Mouse (Mus musculus) limb, embryonic 13.5 days (tissue): ENCODE measurements around the gene Vangl2. TPM values are rescaled to one million over a fixed set of nuclear protein-coding genes. Genes with fewer than 3 reads are reported as not detected.

Source experiments
- ATAC-seq: fragments of 200-750 bp; cut with Nextera tagmentation; 2 replicates; pipeline ENCODE4 v1.8.0; 2017; ENCODE audit warnings: low read depth, moderate number of reproducible peaks, moderate TSS enrichment; ENCODE audit not compliant: low FRiP score
- H3K27ac ChIP-seq: fragments of 300-500 bp; sonication (generic); 2 replicates; pipeline ENCODE4 v1.5.1; 2015; ENCODE audit warnings: inconsistent platforms, mild to moderate bottlenecking, moderate library complexity
- H3K27me3 ChIP-seq: fragments of 300-500 bp; sonication (generic); 2 replicates; pipeline ENCODE4 v1.6.1; 2015; ENCODE audit warnings: mild to moderate bottlenecking, inconsistent platforms
- H3K36me3 ChIP-seq: fragments of 300-500 bp; sonication (generic); 2 replicates; pipeline ENCODE4 v1.6.1; 2015; ENCODE audit warnings: inconsistent platforms, mild to moderate bottlenecking, moderate library complexity
- H3K4me1 ChIP-seq: fragments of 300-500 bp; sonication (generic); 2 replicates; pipeline ENCODE4 v1.6.1; 2015; ENCODE audit warnings: inconsistent platforms
- H3K4me2 ChIP-seq: fragments of 300-500 bp; sonication (generic); replicated peaks from 2 replicates; pipeline ENCODE4 v1.6.1; 2015; ENCODE audit warnings: inconsistent platforms, mild to moderate bottlenecking, moderate library complexity
- H3K4me3 ChIP-seq: fragments of 300-500 bp; sonication (generic); 2 replicates; pipeline ENCODE4 v1.5.1; 2015; ENCODE audit warnings: moderate library complexity, mild to moderate bottlenecking, inconsistent platforms
- H3K9ac ChIP-seq: fragments of 300-500 bp; sonication (generic); 2 replicates; pipeline ENCODE4 v1.6.1; 2015; ENCODE audit warnings: mild to moderate bottlenecking, inconsistent platforms
- H3K9me3 ChIP-seq: fragments of 300-500 bp; sonication (generic); 2 replicates; pipeline ENCODE4 v1.6.1; 2016; ENCODE audit warnings: inconsistent platforms
- WGBS: fragments of 180-500 bp; shearing (Covaris S2); methylation state at CpG from one replicate; pipeline ENCODE4 v1.1.7; 2015; 5-methylcytosine and 5-hydroxymethylcytosine counted together
- polyA plus RNA-seq: library from polyadenylated mRNA; unstranded; fragments of >200 nt; fragmentation: Nextera tagmentation; extraction: Ambion mirVana; gene quantifications from 2 replicates; pipeline ENCODE4 v1.2.1, GENCODE M21; 2015

Gene Vangl2
- polyA plus RNA-seq, 1 experiment from 2014 or later, result 20.7 TPM

GRCm38 (mm10) chr1:172026201-172026901, 1.9 kb downstream of the Vangl2 start:
- no peaks in the 10 kb centered on the region for H3K27me3 ChIP-seq
- no peaks in the 10 kb centered on the region for H3K9me3 ChIP-seq
- H3K4me2 ChIP-seq, result peak overlapping the region; percentile 67
- WGBS, result 2% methylated on average over 23 of the region's 23 CpGs
- peaks cover 17% of the 10 kb centered on the region; the same call in 1 of the 2 replicates for H3K36me3 ChIP-seq
- ATAC-seq, result peak; percentile 88
- H3K4me3 ChIP-seq, result peak overlapping the region; percentile 90
- H3K9ac ChIP-seq, result peak overlapping the region; percentile 95
- H3K27ac ChIP-seq, result peak overlapping the region; percentile 96
- peaks cover 52% of the 10 kb centered on the region for H3K4me1 ChIP-seq

DNA sequence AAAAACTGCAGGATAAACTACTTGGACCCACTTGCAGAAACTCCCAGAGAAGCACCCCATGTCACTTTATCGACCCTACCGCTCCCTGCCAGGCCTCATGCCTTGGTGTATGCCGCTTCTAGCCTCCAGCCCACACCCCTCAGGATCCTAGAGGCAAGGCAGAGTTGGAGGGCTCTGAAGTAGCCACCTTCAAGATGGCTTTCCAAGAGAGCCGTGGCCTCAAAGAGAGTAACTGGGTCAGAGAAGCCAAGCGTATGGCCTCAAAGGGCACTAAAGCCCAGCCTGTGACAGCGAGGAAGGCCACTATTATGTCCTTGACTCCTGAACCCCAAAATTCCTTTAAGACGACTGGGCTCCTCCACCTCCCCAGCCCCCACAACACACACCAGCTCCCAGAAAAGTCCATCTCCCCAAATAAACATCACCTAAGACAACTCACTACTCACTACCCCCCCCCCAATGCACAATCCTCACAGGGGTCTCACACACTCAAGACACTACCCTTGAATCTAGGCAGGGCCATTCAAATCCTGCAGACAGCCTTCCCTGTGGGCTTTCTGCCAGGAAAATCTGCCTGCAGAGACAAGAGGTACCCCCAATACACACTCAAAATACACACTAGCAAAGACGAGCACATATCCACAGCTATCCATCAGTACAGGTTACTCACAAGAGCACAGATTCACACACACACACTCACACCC, 2.9 kb downstream of the Vangl2 start:
- no peak overlapping the region for H3K27ac ChIP-seq
- peaks cover 17% of the 10 kb centered on the region; the same call in 1 of the 2 replicates for H3K36me3 ChIP-seq
- H3K9me3 ChIP-seq, result no peaks in the 10 kb centered on the region
- H3K4me2 ChIP-seq, result peak overlapping the region; percentile 67
- 59% methylated on average over 8 of the region's 8 CpGs for WGBS
- peak overlapping the region; percentile 95 for H3K9ac ChIP-seq
- no peak for ATAC-seq
- no peaks in the 10 kb centered on the region for H3K27me3 ChIP-seq
- H3K4me3 ChIP-seq, result peak overlapping the region; percentile 90
- peaks cover 59% of the 10 kb centered on the region for H3K4me1 ChIP-seq

DNA sequence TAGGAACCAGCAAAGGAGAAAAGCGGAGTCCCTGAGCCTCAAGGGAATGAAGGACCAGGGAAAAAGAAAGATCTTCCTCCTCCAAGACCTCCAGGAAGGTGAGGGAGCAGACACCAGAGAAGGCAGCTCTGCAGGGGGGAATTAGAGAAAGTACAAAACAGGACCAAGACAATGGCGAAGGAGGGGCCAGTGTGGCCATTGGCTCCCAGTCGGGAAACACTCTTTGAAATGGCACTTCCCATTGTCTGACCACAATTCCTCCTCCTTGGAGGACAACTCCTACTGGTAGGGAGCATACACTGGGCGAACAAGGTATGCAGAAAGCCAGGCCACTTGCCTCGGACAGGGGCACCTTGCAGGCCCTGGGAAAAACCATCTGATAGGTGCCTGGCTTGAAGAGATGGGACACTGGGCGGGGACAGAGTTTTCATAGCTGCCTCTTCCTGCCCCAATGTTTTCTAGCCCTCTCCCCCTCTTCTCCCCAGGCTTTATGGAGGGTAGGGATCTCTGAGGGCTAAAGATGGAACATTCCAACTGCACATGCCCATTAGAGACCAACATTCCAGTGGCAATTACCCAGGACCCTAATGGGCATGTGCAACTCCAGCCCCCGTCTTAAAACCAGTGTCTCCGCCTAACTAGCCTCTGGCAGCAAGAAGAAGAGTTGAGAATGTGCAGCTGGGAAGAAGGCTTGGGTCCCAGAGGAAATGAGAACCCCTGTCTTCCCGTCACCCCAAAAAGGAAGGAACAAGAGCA, 3.9 kb downstream of the Vangl2 start:
- Histone ChIP-seq H3K27ac (no peak overlapping the region), H3K4me3 (peak overlapping the region; percentile 90; the same call in 1 of the 2 replicates), H3K27me3 (no peaks in the 10 kb centered on the region), H3K9me3 (no peaks in the 10 kb centered on the region), H3K36me3 (peaks cover 17% of the 10 kb centered on the region; the same call in 1 of the 2 replicates), H3K4me2 (peak overlapping the region; percentile 67), H3K4me1 (peaks cover 70% of the 10 kb centered on the region), H3K9ac (peak overlapping the region; percentile 95; the same call in 1 of the 2 replicates)
- no peak for ATAC-seq
- 50% methylated on average over 9 of the region's 9 CpGs for WGBS

DNA sequence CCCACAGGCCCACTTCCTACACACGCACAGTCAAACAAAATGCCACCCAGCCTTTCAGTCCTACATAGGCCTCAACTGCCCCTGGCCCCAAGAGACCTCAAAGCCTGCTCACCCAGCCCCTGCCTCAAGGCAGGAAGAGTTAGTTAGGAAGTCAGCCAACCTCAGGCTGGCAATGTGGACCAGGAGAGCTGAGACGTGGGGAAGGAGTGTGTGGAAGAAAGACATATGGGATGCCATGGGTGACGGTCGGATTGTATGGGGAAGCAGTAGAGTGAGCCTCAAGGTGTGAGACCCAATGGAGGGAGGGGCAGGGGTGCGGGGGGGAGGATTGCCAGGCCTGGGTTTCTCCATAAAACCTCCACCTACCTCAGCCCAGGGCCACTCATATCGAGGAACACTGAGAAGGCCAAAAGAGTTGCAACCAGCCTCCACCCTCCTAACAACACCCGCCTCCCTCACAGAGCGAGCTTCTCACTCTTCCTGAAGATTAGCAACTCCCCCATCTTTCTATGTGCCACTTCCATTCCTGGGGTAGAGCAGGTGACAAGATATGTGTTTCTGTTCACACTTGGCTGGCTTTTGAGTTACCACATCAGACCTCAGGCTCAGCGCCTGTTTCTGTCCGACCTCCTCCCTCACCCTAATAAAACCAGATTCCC, 8.3 kb downstream of the Vangl2 start:
- no peaks in the 10 kb centered on the region for H3K9me3 ChIP-seq
- H3K4me2 ChIP-seq, result no peak overlapping the region
- H3K27ac ChIP-seq, result no peak overlapping the region
- no peak overlapping the region for H3K4me3 ChIP-seq
- H3K36me3 ChIP-seq, result peaks cover 17% of the 10 kb centered on the region; the same call in 1 of the 2 replicates
- no peaks in the 10 kb centered on the region for H3K27me3 ChIP-seq
- peaks cover 92% of the 10 kb centered on the region for H3K4me1 ChIP-seq
- H3K9ac ChIP-seq, result no peak overlapping the region
- WGBS, result 52% methylated on average over 10 of the region's 10 CpGs
- no peak for ATAC-seq

GRCm38 (mm10) chr1:172019339-172019738, 8.9 kb downstream of the Vangl2 start:
- 96% methylated on average over 4 of the region's 4 CpGs for WGBS
- H3K27ac ChIP-seq, result no peak overlapping the region
- ATAC-seq, result no peak
- H3K4me3 ChIP-seq, result no peak overlapping the region
- peaks cover 88% of the 10 kb centered on the region for H3K4me1 ChIP-seq
- H3K9me3 ChIP-seq, result no peaks in the 10 kb centered on the region
- H3K9ac ChIP-seq, result no peak overlapping the region
- no peak overlapping the region for H3K4me2 ChIP-seq
- peaks cover 17% of the 10 kb centered on the region; the same call in 1 of the 2 replicates for H3K36me3 ChIP-seq
- H3K27me3 ChIP-seq, result no peaks in the 10 kb centered on the region

GRCm38 (mm10) chr1:172018336-172019311, 9.6 kb downstream of the Vangl2 start:
- Histone ChIP-seq H3K27ac (no peak overlapping the region), H3K4me2 (no peak overlapping the region), H3K9me3 (no peaks in the 10 kb centered on the region), H3K27me3 (no peaks in the 10 kb centered on the region), H3K4me3 (no peak overlapping the region), H3K4me1 (peaks cover 81% of the 10 kb centered on the region), H3K9ac (no peak overlapping the region), H3K36me3 (peaks cover 10% of the 10 kb centered on the region; the same call in 1 of the 2 replicates)
- ATAC-seq, result no peak
- WGBS, result 84% methylated on average over 9 of the region's 9 CpGs

- H3K4me2 ChIP-seq, result peak overlapping the region; percentile 27; the same call in 1 of the 2 replicates
- no peaks in the 10 kb centered on the region for H3K27me3 ChIP-seq
- peak overlapping the region; percentile 79 for H3K27ac ChIP-seq
- no peak overlapping the region for H3K4me3 ChIP-seq
- no peaks in the 10 kb centered on the region for H3K9me3 ChIP-seq
- WGBS, result 85% methylated on average over 6 of the region's 6 CpGs
- peak overlapping the region; percentile 35 for H3K9ac ChIP-seq
- no peak for ATAC-seq
- peaks cover 74% of the 10 kb centered on the region for H3K4me1 ChIP-seq
- H3K36me3 ChIP-seq, result peaks cover 17% of the 10 kb centered on the region
Measured at GRCm38 (mm10) chr1:172017517-172018070, 10.7 kb downstream of the Vangl2 start.

- peak; percentile 70 for ATAC-seq
- H3K4me3 ChIP-seq, result no peak overlapping the region
- no peaks in the 10 kb centered on the region for H3K27me3 ChIP-seq
- peaks cover 67% of the 10 kb centered on the region for H3K4me1 ChIP-seq
- H3K27ac ChIP-seq, result peak overlapping the region; percentile 79
- peaks cover 18% of the 10 kb centered on the region for H3K36me3 ChIP-seq
- no peaks in the 10 kb centered on the region for H3K9me3 ChIP-seq
- H3K9ac ChIP-seq, result peak overlapping the region; percentile 35; the same call in 1 of the 2 replicates
- H3K4me2 ChIP-seq, result peak overlapping the region; percentile 27
- WGBS, result 34% methylated on average over 6 of the region's 6 CpGs
Measured at GRCm38 (mm10) chr1:172016660-172017516, 11.4 kb downstream of the Vangl2 start.

GRCm38 (mm10) chr1:172016031-172016430, 12.2 kb downstream of the Vangl2 start:
- Histone ChIP-seq H3K36me3 (peaks cover 25% of the 10 kb centered on the region), H3K9me3 (no peaks in the 10 kb centered on the region), H3K4me3 (no peak overlapping the region), H3K27me3 (no peaks in the 10 kb centered on the region), H3K9ac (no peak overlapping the region), H3K4me1 (peaks cover 61% of the 10 kb centered on the region), H3K27ac (peak overlapping the region; percentile 79; the same call in 1 of the 2 replicates), H3K4me2 (peak overlapping the region; percentile 27)
- no peak for ATAC-seq
- 77% methylated on average over 8 of the region's 8 CpGs for WGBS
